In genomic region chr11:107447915-107448314, GRCm38 (mm10) we compare ENCODE assay signal across 28 mouse cellular contexts. TPM values are rescaled to one million over a fixed set of nuclear protein-coding genes. Genes with fewer than 3 reads are reported as not detected.
DNase-seq lines count a peak whose midpoint lies in the region; ATAC-seq and TF ChIP-seq lines count a peak whose summit lies in the region.
"Had no signal": no experiment of that assay in that cellular context is flagged by ENCODE, and none has a peak within 500 bp of the region (broad histone marks: within the 10 kb centered on the region; RNA-seq: fewer than 3 reads in every experiment).

No protein-coding gene starts in this region.

- WGBS in liver, embryonic 15.5 days (ENCODE audit: insufficient replicate concordance), result 71% methylated on average over 9 of the region's 9 CpGs

- H3K4me3 ChIP-seq in gastrocnemius, adult 2 months, result peak overlapping the region; percentile 48; the same call in 1 of the 2 replicates
- H3K4me3 ChIP-seq in E14TG2a.4 (replicated peaks; ENCODE audit: low read length), result peak overlapping the region; percentile 62
- no peak overlapping the region for H3K4me3 ChIP-seq in brown adipose tissue, adult 24 weeks (ENCODE audit: insufficient read depth, low read depth, low read length)
- no peak overlapping the region; the same call in 1 of the 2 replicates for H3K4me3 ChIP-seq in liver, embryonic 15.5 days (replicated peaks)
- no peak overlapping the region for H3K4me3 ChIP-seq in layer of hippocampus, adult 2 months
- H3K4me3 ChIP-seq: embryonic facial prominence, embryonic 13.5 days; forebrain, embryonic 10.5 days; forebrain, embryonic 15.5 days; hindbrain, embryonic 13.5 days; limb, embryonic 12.5 days; megakaryocyte, embryonic 14.5 days; midbrain, embryonic 12.5 days had no signal

- H3K9me3 ChIP-seq in E14TG2a.4 (ENCODE audit: low read length), result no peaks in the 10 kb centered on the region
- H3K9me3 ChIP-seq in liver, embryonic 15.5 days (replicated peaks), result no peaks in the 10 kb centered on the region
- H3K9me3 ChIP-seq: embryonic facial prominence, embryonic 13.5 days; forebrain, embryonic 10.5 days; forebrain, embryonic 15.5 days; hindbrain, embryonic 13.5 days; limb, embryonic 12.5 days; megakaryocyte, embryonic 14.5 days; midbrain, embryonic 12.5 days had no signal

- no peaks in the 10 kb centered on the region for H3K27me3 ChIP-seq in E14TG2a.4 (ENCODE audit: insufficient read depth, low read length)
- H3K27me3 ChIP-seq in liver, embryonic 15.5 days, result no peaks in the 10 kb centered on the region
- H3K27me3 ChIP-seq: CH12.LX; embryonic facial prominence, embryonic 13.5 days; forebrain, embryonic 15.5 days; hindbrain, embryonic 13.5 days; limb, embryonic 12.5 days; megakaryocyte, embryonic 14.5 days; midbrain, embryonic 12.5 days had no signal

- peaks cover 97% of the 10 kb centered on the region for H3K4me1 ChIP-seq in E14TG2a.4 (replicated peaks; ENCODE audit: low read depth, low read length)
- H3K4me1 ChIP-seq in brown adipose tissue, adult 24 weeks (ENCODE audit: control insufficient read depth, insufficient read depth, insufficient read length, low read length), result peaks cover 40% of the 10 kb centered on the region
- H3K4me1 ChIP-seq in liver, embryonic 15.5 days (replicated peaks), result peaks cover 80% of the 10 kb centered on the region

- no peak for DNase-seq in gastrocnemius, adult 2 months
- no peak for DNase-seq in gastrocnemius, postnatal 10 days
- DNase-seq in adrenal gland, adult (ENCODE audit: inconsistent age in 2 of 2, low spot score in 1 of 2), result no peak
- DNase-seq in layer of hippocampus, adult 2 months (ENCODE audit: low spot score in 2 of 2), result no peak
- DNase-seq: adrenal gland, adult 2 months; adrenal gland, postnatal 36 days; cerebellum, adult 9-11 months; embryo, embryonic 11 days; kidney, adult 9 months; kidney, postnatal 10 days; lung, postnatal 4 days; retina, postnatal 1 day; right cerebral cortex, postnatal 14 days had no signal

- 0 out of 2 replicates have a peak, but pooled peaks cover 4% of the 10 kb centered on the region for H3K36me3 ChIP-seq in E14TG2a.4 (ENCODE audit: insufficient read depth, low read length)
- no peaks in the 10 kb centered on the region for H3K36me3 ChIP-seq in liver, embryonic 15.5 days (replicated peaks)
- H3K36me3 ChIP-seq: embryonic facial prominence, embryonic 13.5 days; forebrain, embryonic 15.5 days; hindbrain, embryonic 13.5 days; limb, embryonic 12.5 days; midbrain, embryonic 12.5 days had no signal

- intact Hi-C loops in gastrocnemius, adult 2 months (cut with DNase I), result loop anchor here (5.0 kb wide), 1 partner anchor 46 kb away; no protein-coding TSS in a partner anchor

- peak overlapping the region; percentile 56 for H3K4me2 ChIP-seq in liver, embryonic 15.5 days
- H3K4me2 ChIP-seq: embryonic facial prominence, embryonic 13.5 days; forebrain, embryonic 15.5 days; heart, embryonic 11.5 days; hindbrain, embryonic 13.5 days; limb, embryonic 12.5 days; midbrain, embryonic 12.5 days had no signal

- peak overlapping the region; percentile 86 for H3K27ac ChIP-seq in gastrocnemius, adult 2 months
- peak overlapping the region; percentile 60; the same call in 1 of the 2 replicates for H3K27ac ChIP-seq in brown adipose tissue, adult 24 weeks (replicated peaks; ENCODE audit: low read depth, low read length)
- H3K27ac ChIP-seq in liver, embryonic 15.5 days (replicated peaks), result peak overlapping the region; percentile 91
- no peak overlapping the region for H3K27ac ChIP-seq in layer of hippocampus, adult 2 months
- H3K27ac ChIP-seq: embryonic facial prominence, embryonic 13.5 days; forebrain, embryonic 10.5 days; forebrain, embryonic 15.5 days; hindbrain, embryonic 13.5 days; limb, embryonic 12.5 days; midbrain, embryonic 12.5 days had no signal

- H3K9ac ChIP-seq in liver, embryonic 15.5 days, result peak overlapping the region; percentile 43
- H3K9ac ChIP-seq: embryonic facial prominence, embryonic 13.5 days; forebrain, embryonic 15.5 days; hindbrain, embryonic 13.5 days; limb, embryonic 12.5 days; midbrain, embryonic 12.5 days had no signal

- no peak for ATAC-seq in liver, embryonic 15.5 days (ENCODE audit: insufficient read depth)
- no peak for ATAC-seq in granulocyte monocyte progenitor cell, adult 5-6 weeks (replicated peaks; ENCODE audit: poor library complexity, severe bottlenecking)
- ATAC-seq: forebrain, embryonic 15.5 days; intestine, postnatal 0 days; lung, postnatal 0 days had no signal

- TF ChIP-seq CTCF in gastrocnemius, adult 2 months (IDR thresholded peaks at IDR 0.05), result no peak
- TF ChIP-seq CTCF in E14TG2a.4 (conservative IDR thresholded peaks at IDR 0.05; ENCODE audit: low read length), result no peak
- TF ChIP-seq CTCF in layer of hippocampus, adult 2 months (conservative IDR thresholded peaks at IDR 0.05), result no peak

RNA-seq across cellular contexts. Expression of gene Pitpnc1, which starts 22.6 kb away (rescaled TPM):
- total RNA-seq in gastrocnemius, adult 2 months (2021), result 100 to 1,000 TPM in 1 of 2 experiments, 10 to 100 TPM in 1; 59.4 to 114 TPM
- 10 to 100 TPM; 53.2 to 54.7 TPM for total RNA-seq in gastrocnemius, postnatal 10 days (2021)
- polyA plus RNA-seq in brown adipose tissue, adult 24 weeks (2012; ENCODE audit: insufficient read depth, insufficient read length, missing spikeins), result 13.8 and 23.1 TPM in 2 replicates
- 7.0 and 7.3 TPM in 2 replicates for polyA plus RNA-seq in liver, embryonic 15.5 days (2015; fragmentation: Nextera tagmentation; extraction: Ambion mirVana)
- 18.3 and 28.0 TPM in 2 replicates for total RNA-seq in granulocyte monocyte progenitor cell, adult 5-6 weeks (2014; fragmentation: Nextera tagmentation)
- 11.7 and 13.9 TPM in 2 replicates for total RNA-seq in granulocyte monocyte progenitor cell, adult 5-6 weeks (2017)
- total RNA-seq in layer of hippocampus, adult 2 months (2021), result 10 to 100 TPM; 54.3 to 60.0 TPM

RNA-seq across cellular contexts. Expression of gene Psmd12, which starts 31.4 kb away (rescaled TPM):
- 100 to 1,000 TPM; 105 to 106 TPM for total RNA-seq in gastrocnemius, adult 2 months (2021)
- total RNA-seq in gastrocnemius, postnatal 10 days (2021), result 100 to 1,000 TPM; 103 to 108 TPM
- 105 and 113 TPM in 2 replicates for polyA plus RNA-seq in brown adipose tissue, adult 24 weeks (2012; ENCODE audit: insufficient read depth, insufficient read length, missing spikeins)
- polyA plus RNA-seq in liver, embryonic 15.5 days (2015; fragmentation: Nextera tagmentation; extraction: Ambion mirVana), result 78.6 and 88.4 TPM in 2 replicates
- total RNA-seq in granulocyte monocyte progenitor cell, adult 5-6 weeks (2014; fragmentation: Nextera tagmentation), result 79.4 and 82.9 TPM in 2 replicates
- 149 and 152 TPM in 2 replicates for total RNA-seq in granulocyte monocyte progenitor cell, adult 5-6 weeks (2017)
- total RNA-seq in layer of hippocampus, adult 2 months (2021), result 10 to 100 TPM; 65.9 to 69.3 TPM

Comparison
In these comparisons a context has a peak if more than half of its experiments do, and no peak if none do; other contexts are left out.
1. H3K4me3 ChIP-seq: peak in gastrocnemius, adult 2 months (single experiment) and E14TG2a.4 (single experiment); none in brown adipose tissue, adult 24 weeks (single experiment), liver, embryonic 15.5 days (single experiment) and layer of hippocampus, adult 2 months (single experiment).